Mouse (Mus musculus) ES-E14 (cell line): ENCODE measurements around the gene Afap1.

Experiments used
- CHD2 ChIP-seq: IDR thresholded peaks from 2 replicates; pipeline ENCODE4 v1.6.1; 2014; ENCODE audit warnings: mild to moderate bottlenecking, low read depth, low read length, inconsistent platforms
- MAFK ChIP-seq: IDR thresholded peaks from 2 replicates; pipeline ENCODE4 v1.6.1; 2014; ENCODE audit warnings: mild to moderate bottlenecking, low read depth, low read length, inconsistent platforms; ENCODE audit not compliant: insufficient read depth
- ZNF384 ChIP-seq: IDR thresholded peaks from 2 replicates; pipeline ENCODE4 v1.6.1; 2012; ENCODE audit warnings: low read depth, low read length, inconsistent platforms

DNA sequence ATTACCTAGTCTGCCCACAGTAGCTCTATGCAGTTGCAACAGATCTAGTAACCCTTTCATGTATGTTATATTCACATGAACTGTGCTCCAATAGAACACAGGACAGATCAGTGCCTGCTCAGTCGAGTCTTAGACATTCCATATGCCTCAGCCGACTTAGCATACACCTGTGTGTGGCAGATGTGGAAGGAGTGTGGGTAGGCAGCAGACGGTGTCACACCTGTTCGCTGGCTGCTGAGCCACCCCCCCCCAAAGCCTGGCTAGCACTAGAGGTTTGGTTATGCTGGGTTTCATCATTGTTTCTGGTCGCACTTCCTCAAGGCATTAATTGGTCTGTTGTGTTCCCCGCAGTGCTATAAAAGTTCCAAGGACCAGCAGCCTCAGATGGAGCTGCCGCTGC is 57.4 kb downstream of the Afap1 start:
- no peak for TF ChIP-seq MAFK
- TF ChIP-seq CHD2 = no peak
- no peak for TF ChIP-seq ZNF384
